Mouse (Mus musculus): ENCODE results near the gene Gm732. TPM values are rescaled to one million over a fixed set of nuclear protein-coding genes. Genes with fewer than 3 reads are reported as not detected.

Gene Gm732
- not detected in 2 replicates for polyA plus RNA-seq (2015; fragmentation: Nextera tagmentation; extraction: Ambion mirVana)

DNA sequence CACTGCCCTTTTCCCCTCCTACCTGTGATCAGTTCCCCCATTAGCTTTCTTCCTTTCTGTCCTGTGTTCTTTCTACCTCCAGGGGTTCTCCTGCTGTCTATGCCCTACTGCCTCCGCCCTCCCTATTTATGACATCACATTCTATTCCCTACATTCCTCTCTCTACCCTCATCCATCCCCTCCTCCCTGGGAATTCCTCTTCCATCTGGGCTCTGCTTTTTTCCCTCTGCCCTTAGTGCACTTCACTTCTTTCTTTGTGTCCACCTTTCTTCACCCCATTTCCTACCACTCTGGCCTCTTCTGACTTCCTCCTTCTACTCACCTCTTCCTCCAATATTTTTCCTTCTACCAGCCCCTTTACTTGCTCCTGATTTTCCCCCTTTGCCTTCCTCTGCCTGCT lies at the start of gene Gm732:
Gene Gm732, minus strand, starts transcription at position 101 of the 400 bp plus-strand sequence.
- H3K36me3 ChIP-seq (ENCODE audit: poor library complexity, severe bottlenecking): no peaks in the 10 kb centered on the region
- no peaks in the 10 kb centered on the region for H3K4me1 ChIP-seq
- H3K4me2 ChIP-seq: no peak within 1 kb of the TSS
- no peak within 1 kb of the TSS for H3K9ac ChIP-seq
- no peaks in the 10 kb centered on the region for H3K27me3 ChIP-seq
- 94% methylated on average over 1 of the region's 1 CpGs for WGBS
- H3K27ac ChIP-seq: no peak within 1 kb of the TSS
- ATAC-seq: no peak
- H3K9me3 ChIP-seq (replicated peaks): no peaks in the 10 kb centered on the region
- no peak within 1 kb of the TSS for H3K4me3 ChIP-seq

Other genes with a start within 250 kb of the Gm732 start
- gene Tent5d, start 155.9 kb downstream of the Gm732 start, polyA plus RNA-seq (2015; fragmentation: Nextera tagmentation; extraction: Ambion mirVana): not detected in 2 replicates
- gene 2610002M06Rik, start 132.1 kb downstream of the Gm732 start, polyA plus RNA-seq (2015; fragmentation: Nextera tagmentation; extraction: Ambion mirVana): 12.9 and 13.6 TPM in 2 replicates

Data from forebrain, embryonic 13.5 days (tissue).